Mouse (Mus musculus) CH12.LX (cell line): ENCODE results near the gene Fstl4. TPM values are rescaled to one million over a fixed set of nuclear protein-coding genes. Genes with fewer than 3 reads are reported as not detected.

ENCODE experiments used
- DNase-seq: peaks from one replicate; pipeline ENCODE4 v3.0.0-alpha.2; 2013; ENCODE audit errors: extremely low read depth
- H3K27ac ChIP-seq: 2 replicates; pipeline ENCODE4 v1.5.1; 2012; ENCODE audit warnings: low read depth, mild to moderate bottlenecking, control low read depth, moderate library complexity; ENCODE audit not compliant: insufficient read depth
- H3K27me3 ChIP-seq: replicated peaks from 2 replicates; pipeline ENCODE3; 2012; ENCODE audit warnings: inconsistent platforms
- H3K36me3 ChIP-seq, 2 experiments: replicated peaks in 1 of 2; 2 replicates each; pipeline versions ENCODE3 to v1.6.1; 2012; ENCODE audit warnings: inconsistent platforms in 1 of 2, low read length in 1 of 2, mild to moderate bottlenecking in 1 of 2, mixed read lengths in 1 of 2, moderate library complexity in 1 of 2; ENCODE audit not compliant: control insufficient read depth in 1 of 2, insufficient read depth in 1 of 2
- H3K4me1 ChIP-seq, 2 experiments: 2 replicates each; pipeline ENCODE4 v1.6.1; 2012; ENCODE audit warnings: inconsistent platforms in 1 of 2, moderate library complexity in 1 of 2; ENCODE audit not compliant: insufficient read depth in 2 of 2, control insufficient read depth in 1 of 2
- H3K4me2 ChIP-seq: 2 replicates; pipeline ENCODE4 v1.6.1; 2012; ENCODE audit warnings: low read depth, mild to moderate bottlenecking, control low read depth; ENCODE audit not compliant: poor library complexity, insufficient read depth, severe bottlenecking
- H3K4me3 ChIP-seq, 3 experiments: fragments of 150-350 bp in 1 of 3; sonication (generic) in 1 of 3; replicated peaks in 1 of 3; 2 replicates each; pipeline versions ENCODE3 to v1.5.1; 2011 to 2012; ENCODE audit warnings: low read depth in 2 of 3, low read length in 2 of 3, mild to moderate bottlenecking in 2 of 3, moderate library complexity in 2 of 3, control low read depth in 1 of 3, improper control_type of control experiment in 1 of 3, inconsistent platforms in 1 of 3, mixed read lengths in 1 of 3; ENCODE audit not compliant: poor library complexity in 1 of 3
- H3K79me2 ChIP-seq: replicated peaks from 2 replicates; pipeline ENCODE4 v1.6.1; 2012; ENCODE audit warnings: mild to moderate bottlenecking, moderate library complexity; ENCODE audit not compliant: control insufficient read depth, poor library complexity, insufficient read depth, severe bottlenecking; ENCODE audit errors: extremely low read depth
- H3K9ac ChIP-seq: 2 replicates; pipeline ENCODE4 v1.6.1; 2012; ENCODE audit warnings: low read depth, mild to moderate bottlenecking, control low read depth, moderate library complexity; ENCODE audit not compliant: insufficient read depth
- H3K9me3 ChIP-seq: replicated peaks from 2 replicates; pipeline ENCODE3; 2012; ENCODE audit warnings: low read length, inconsistent platforms, mixed read lengths
- BHLHE40 ChIP-seq: IDR thresholded peaks from 2 replicates; pipeline ENCODE4 v1.6.1; 2011; ENCODE audit warnings: mild to moderate bottlenecking, low read depth, low read length, improper control_type of control experiment
- JUND ChIP-seq: conservative IDR thresholded peaks from 2 replicates; pipeline ENCODE4 v1.6.1; 2011; ENCODE audit warnings: low read depth, low read length, improper control_type of control experiment
- KAT2A ChIP-seq: IDR thresholded peaks from 2 replicates; pipeline ENCODE4 v1.6.1; 2012; ENCODE audit warnings: low read length, improper control_type of control experiment, inconsistent platforms; ENCODE audit not compliant: insufficient replicate concordance
- MAZ ChIP-seq: IDR thresholded peaks from 2 replicates; pipeline ENCODE4 v1.6.1; 2012; ENCODE audit warnings: low read depth, mild to moderate bottlenecking, inconsistent platforms, low read length, improper control_type of control experiment, moderate library complexity
- MEF2A ChIP-seq: IDR thresholded peaks from 2 replicates; pipeline ENCODE4 v1.6.1; 2014; ENCODE audit warnings: low read depth, mild to moderate bottlenecking, inconsistent platforms, low read length, improper control_type of control experiment, borderline replicate concordance
- NELFE ChIP-seq: IDR thresholded peaks from 2 replicates; pipeline ENCODE4 v1.6.1; 2011; ENCODE audit warnings: low read depth, low read length, improper control_type of control experiment
- NRF1 ChIP-seq: IDR thresholded peaks from 2 replicates; pipeline ENCODE4 v1.6.1; 2014; ENCODE audit warnings: low read depth, mild to moderate bottlenecking, inconsistent platforms, low read length, improper control_type of control experiment, moderate library complexity
- RAD21 ChIP-seq: IDR thresholded peaks from 2 replicates; pipeline ENCODE4 v1.6.1; 2011; ENCODE audit warnings: low read depth, mild to moderate bottlenecking, low read length, improper control_type of control experiment, moderate library complexity
- SIN3A ChIP-seq: IDR thresholded peaks from 2 replicates; pipeline ENCODE4 v1.6.1; 2012; ENCODE audit warnings: low read length, improper control_type of control experiment, inconsistent platforms
- SMC3 ChIP-seq: IDR thresholded peaks from 2 replicates; pipeline ENCODE4 v1.6.1; 2011; ENCODE audit warnings: low read depth, low read length, improper control_type of control experiment
- TBP ChIP-seq: conservative IDR thresholded peaks from 2 replicates; pipeline ENCODE4 v1.6.1; 2011; ENCODE audit warnings: low read depth, low read length, improper control_type of control experiment
- TCF12 ChIP-seq: IDR thresholded peaks from 2 replicates; pipeline ENCODE4 v1.6.1; 2014; ENCODE audit warnings: low read depth, mild to moderate bottlenecking, inconsistent platforms, low read length, improper control_type of control experiment
- UBTF ChIP-seq: IDR thresholded peaks from 2 replicates; pipeline ENCODE4 v1.6.1; 2012; ENCODE audit warnings: low read depth, mild to moderate bottlenecking, inconsistent platforms, low read length, improper control_type of control experiment, moderate library complexity
- ZKSCAN1 ChIP-seq: IDR thresholded peaks from 2 replicates; pipeline ENCODE4 v1.6.1; 2012; ENCODE audit warnings: low read depth, inconsistent platforms, low read length, improper control_type of control experiment, borderline replicate concordance
- ZMIZ1 ChIP-seq: IDR thresholded peaks from 2 replicates; pipeline ENCODE4 v1.6.1; 2012; ENCODE audit warnings: low read depth, mild to moderate bottlenecking, inconsistent platforms, low read length, improper control_type of control experiment
- ZNF384 ChIP-seq: IDR thresholded peaks from 2 replicates; pipeline ENCODE4 v1.6.1; 2012; ENCODE audit warnings: low read depth, low read length, improper control_type of control experiment, inconsistent platforms
- dilution Hi-C: fragments of 300-500 bp; cut with MboI; formaldehyde crosslinking; loops from 2 replicates; pipeline ENCODE4 v1.14.3; 2020; ENCODE audit warnings: low sequenced_read_pairs; ENCODE audit not compliant: extremely low pct_unique_long_range_greater_than_20kb, extremely low pct_ligation_motif_present
- in situ Hi-C: fragments of 300-500 bp; cut with MboI; formaldehyde crosslinking; loops from 3 replicates; pipeline ENCODE4 v1.14.3; 2019; ENCODE audit warnings: low sequenced_read_pairs, low pct_ligation_motif_present, low pct_unique_long_range_greater_than_20kb, mixed read lengths
- polyA plus RNA-seq: library from polyadenylated mRNA; unstranded; fragments of >175 nt; gene quantifications from 2 replicates; pipeline ENCODE4 v1.2.1, GENCODE M21; 2012; ENCODE audit warnings: low read depth; ENCODE audit not compliant: insufficient read length
- total RNA-seq, 2 experiments: library from RNA; depleted of rRNA; stranded (reverse); fragments of 300-350 nt in 1 of 2; fragments of >200 nt in 1 of 2; gene quantifications; 2 replicates each; pipeline ENCODE4 v1.2.3; 2012 to 2014

The Fstl4 gene
- total and polyA plus RNA-seq, 3 experiments: not detected

- H3K79me2 ChIP-seq: no peaks in the 10 kb centered on the region
- peaks cover 87% of the 10 kb centered on the region for H3K27me3 ChIP-seq
- no peak overlapping the region for H3K27ac ChIP-seq
- TF ChIP-seq JUND (no peak), TCF12 (no peak), ZKSCAN1 (no peak), BHLHE40 (no peak), SIN3A (no peak), TBP (no peak)
- no peak overlapping the region for H3K4me2 ChIP-seq
- no peaks in the 10 kb centered on the region for H3K9me3 ChIP-seq
- peaks cover 7 to 25% of the 10 kb centered on the region in 2 experiments; a peak in 3 of 4 replicates for H3K4me1 ChIP-seq
- H3K9ac ChIP-seq: no peak overlapping the region
- H3K36me3 ChIP-seq: no peaks in the 10 kb centered on the region
- H3K4me3 ChIP-seq: no peak overlapping the region
- dilution Hi-C loops (no loop called here), in situ Hi-C loops (no loop called here)
- DNase-seq: no peak
These were observed 375.8 kb downstream of the Fstl4 start for GRCm38 (mm10) chr11:53140196-53140595.

DNA sequence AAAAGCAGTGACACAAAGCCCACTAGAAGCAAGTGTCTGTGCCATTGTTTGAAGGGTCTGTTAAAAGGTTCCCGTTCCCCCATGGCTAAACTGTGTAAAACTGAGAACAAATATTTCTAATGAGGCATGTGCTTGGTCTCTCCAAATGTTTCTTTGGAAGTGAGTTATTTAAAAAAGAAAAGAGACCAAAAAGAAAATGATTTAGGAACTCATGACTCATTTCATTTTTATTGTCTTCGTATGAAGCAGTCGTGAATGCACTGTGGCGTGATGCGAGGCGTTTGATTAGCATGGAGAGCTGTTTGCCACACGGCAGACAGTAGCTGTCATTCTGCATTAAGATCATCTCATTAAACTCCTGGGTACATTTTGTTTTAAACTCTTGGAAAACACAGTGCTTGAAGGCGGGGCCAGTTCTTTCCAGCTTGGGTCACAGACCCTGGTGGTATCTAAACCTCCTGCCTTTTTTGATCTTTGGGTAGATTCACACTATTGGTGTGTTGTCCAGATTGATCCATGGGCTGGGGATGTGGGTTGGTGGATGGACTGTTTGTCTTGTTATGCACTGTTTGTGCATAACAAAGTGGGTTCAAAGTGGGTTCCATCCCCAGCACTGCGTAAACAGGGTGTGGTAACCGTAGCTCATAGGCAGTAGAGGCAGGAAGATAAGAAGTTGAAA is 376.4 kb downstream of the Fstl4 start:
- dilution Hi-C loops: no loop called here
- in situ Hi-C loops: no loop called here
- TF ChIP-seq KAT2A (no peak), MAZ (no peak), MEF2A (no peak), ZKSCAN1 (no peak), ZNF384 (no peak), SIN3A (no peak), UBTF (no peak), SMC3 (no peak), ZMIZ1 (no peak), NELFE (no peak), RAD21 (no peak), NRF1 (no peak)
- TF ChIP-seq, all 38 proteins: peak for 0
- H3K4me2 ChIP-seq: no peak overlapping the region
- peaks cover 3 to 18% of the 10 kb centered on the region in 2 experiments; a peak in 3 of 4 replicates for H3K4me1 ChIP-seq
- DNase-seq: no peak
- no peak overlapping the region for H3K4me3 ChIP-seq
- peaks cover 87% of the 10 kb centered on the region for H3K27me3 ChIP-seq
- H3K9ac ChIP-seq: no peak overlapping the region
- no peaks in the 10 kb centered on the region for H3K36me3 ChIP-seq
- no peak overlapping the region for H3K27ac ChIP-seq
- H3K79me2 ChIP-seq: no peaks in the 10 kb centered on the region
- H3K9me3 ChIP-seq: no peaks in the 10 kb centered on the region
